Mouse (Mus musculus): ENCODE measurements around the gene Dusp27.
A peak's percentile ranks its signal among the peaks of the same experiment; 100 is the strongest.
"Not testable (repeated sequence)": the region's sequence is repeated elsewhere in the genome, so short reads cannot be mapped to it uniquely, and the experiment has no call there.

Dusp27 gene

DNA sequence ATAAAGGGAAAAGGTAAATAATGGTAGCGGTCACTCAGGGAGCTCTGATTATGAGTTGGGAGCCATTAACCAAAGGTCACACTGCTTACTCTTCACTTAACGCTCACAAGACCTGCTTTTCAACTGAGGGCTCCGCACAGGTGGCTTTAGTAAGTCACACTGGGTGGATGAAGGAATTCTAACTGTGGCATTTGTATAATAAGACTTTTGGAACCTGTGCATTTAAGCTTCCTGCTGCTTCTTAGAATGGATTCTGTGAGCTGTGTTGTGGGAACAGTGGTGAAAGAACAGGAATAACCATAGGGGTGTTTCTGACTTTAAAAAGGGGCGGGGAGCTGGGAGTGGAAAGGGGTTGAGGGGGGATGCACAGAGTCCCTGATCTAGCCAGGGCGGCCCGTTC lies 14.6 kb upstream of the Dusp27 start:
- DNase-seq (ENCODE audit: low spot score in 2 of 2) = no peak

DNA sequence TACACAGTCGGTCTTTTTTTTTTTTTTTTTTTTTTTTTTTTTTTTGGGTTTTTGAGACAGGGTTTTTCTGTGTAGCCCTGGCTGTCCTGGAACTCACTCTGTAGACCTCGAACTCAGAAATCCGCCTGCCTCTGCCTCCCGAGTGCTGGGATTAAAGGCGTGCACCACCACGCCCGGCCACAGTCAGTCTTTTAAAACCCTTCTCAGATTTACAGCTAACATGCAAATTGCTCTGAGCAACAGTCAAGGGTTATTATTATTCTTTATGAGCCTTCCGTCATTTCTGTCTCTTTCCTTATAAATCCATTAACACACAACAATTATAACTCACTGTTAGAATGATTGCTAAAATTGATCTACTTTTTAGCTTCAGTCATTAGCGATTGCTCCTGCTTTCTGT lies 14.1 kb upstream of the Dusp27 start:
- DNase-seq (ENCODE audit: low spot score in 2 of 2) = not testable (repeated sequence)

DNA sequence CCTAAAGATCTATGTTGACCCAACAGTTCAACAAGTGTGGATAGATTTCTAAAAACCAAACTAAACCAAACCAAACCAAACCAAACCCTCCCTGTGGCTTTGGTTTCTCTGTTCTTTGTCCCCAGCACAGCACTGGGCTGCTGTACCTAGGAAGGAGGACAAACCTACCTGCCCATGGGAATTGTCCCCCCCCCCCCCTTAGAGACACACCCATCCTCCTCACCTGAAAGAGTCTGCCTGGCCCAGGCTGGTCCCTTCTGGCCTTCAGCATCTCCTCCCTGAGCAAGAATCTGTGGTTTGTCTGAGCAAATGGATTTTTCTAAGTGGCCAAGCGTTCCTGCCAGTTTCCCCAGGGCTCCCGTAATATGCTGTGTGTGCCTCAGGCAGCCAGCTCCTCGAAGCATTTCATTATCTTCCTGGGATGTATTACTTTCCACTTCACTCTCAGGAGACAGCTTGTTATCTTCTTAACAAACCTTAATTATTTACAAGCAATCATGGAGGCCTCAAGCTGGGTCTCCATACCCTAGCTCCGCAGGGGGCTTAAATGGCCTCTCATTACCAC lies 12.0 kb upstream of the Dusp27 start:
- no peak for DNase-seq (ENCODE audit: low spot score in 2 of 2)

DNA sequence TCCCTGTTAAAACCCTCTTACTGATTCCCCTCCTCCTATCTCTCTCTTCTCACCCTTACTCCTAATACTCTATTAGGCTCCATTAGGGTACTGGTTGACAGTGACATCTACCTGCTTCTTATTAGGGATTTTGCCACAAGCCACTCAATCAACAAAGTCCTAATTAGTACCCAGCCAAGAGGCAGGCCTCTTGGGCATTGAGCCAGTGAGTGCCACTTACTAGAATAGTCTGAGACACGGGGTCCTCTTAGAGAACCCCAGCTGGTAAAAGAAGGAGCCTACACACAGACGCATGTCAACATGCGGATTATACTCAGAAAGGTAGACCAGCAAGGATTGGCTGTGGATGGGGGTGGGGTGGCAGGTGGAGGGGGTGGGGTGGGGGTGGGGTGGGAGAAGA lies 11.4 kb upstream of the Dusp27 start:
- DNase-seq (ENCODE audit: low spot score in 2 of 2) = no peak

DNA sequence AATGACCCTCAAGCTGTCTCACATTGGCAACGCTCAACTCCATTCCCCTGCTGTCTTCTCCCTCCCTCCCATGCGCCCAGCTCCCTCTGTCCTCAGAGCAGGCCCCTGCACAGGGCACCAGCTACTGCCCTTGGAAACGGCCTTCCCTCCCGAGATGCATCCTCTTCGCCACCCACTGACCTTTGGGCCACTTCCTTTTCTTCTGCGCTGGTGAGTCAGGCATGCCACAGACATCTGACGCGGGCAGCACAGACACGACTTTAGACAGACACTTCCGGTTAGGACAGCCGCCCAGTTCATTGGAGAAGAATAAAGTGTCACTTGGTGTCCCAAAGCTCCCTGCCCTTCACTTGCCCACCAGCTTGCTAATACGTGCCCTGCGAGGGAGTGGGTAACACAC lies 10.4 kb upstream of the Dusp27 start:
- DNase-seq (ENCODE audit: low spot score in 2 of 2) = peak; percentile 25 to 52

DNA sequence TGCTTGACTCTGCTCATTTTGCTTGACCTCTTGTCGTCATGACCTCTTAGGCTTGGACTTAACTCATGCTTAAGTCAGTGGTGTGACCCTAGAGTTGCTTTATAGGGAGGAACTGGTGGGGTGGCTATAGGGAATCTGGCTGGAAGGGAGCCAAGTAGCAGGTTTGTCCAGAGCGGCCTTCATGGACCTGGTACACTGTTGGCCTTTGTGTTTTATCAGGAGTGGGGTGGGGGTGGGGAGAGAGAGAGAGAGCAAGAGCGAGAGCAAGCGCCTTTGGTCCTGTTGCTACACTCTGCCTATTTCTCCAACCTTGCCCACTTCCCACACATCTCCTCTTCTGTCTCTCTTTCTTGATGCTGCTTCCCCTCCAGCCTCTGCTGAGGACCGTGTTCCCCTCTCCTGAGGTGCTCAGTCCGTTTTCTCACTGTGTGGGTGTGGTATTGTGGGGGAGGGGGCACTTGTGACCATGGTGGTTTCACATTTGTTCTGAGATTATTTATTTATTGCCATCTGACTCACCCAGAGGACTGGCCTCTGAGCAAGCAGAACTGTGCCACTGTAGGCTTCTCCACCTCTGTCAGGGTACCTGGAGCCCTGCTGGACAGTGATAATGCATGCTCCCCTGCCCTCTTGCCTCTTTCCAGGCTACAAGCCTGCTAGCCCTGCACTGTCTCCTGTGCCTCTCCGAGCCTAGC lies 9.7 kb upstream of the Dusp27 start:
- DNase-seq (ENCODE audit: low spot score in 2 of 2) = peak; percentile 60 to 64

DNA sequence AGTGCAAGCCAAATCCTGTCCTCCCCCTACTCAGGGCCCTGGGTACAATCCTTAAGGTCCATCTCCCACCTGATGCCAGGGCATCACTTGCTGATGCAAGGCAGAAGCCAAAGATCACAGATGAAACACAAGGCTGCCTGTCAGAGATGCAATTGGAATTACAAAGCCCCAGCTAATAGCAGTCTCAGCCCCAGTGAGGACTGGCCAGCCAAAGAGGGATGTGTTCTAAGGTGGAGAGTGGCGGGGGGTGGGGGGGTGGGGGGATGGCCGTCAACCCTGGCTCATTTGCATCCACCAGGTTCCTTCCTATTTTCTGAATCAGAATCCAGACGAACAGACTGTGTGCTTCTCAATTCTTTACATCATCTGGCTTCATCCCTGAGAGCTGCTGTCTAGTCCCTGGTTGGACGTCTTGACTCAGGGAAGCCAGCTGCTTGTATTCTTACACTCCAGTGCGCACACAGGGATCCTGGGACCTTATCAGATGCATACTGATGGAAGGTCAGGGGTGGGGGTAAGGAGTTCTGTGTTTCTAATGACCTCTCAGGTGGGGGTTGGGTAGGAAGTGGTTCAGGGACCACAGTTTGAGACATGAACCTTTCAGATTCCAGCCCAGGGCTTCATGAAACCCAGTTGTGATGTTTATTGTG lies 7.5 kb upstream of the Dusp27 start:
- DNase-seq (ENCODE audit: low spot score in 2 of 2) = no peak

DNA sequence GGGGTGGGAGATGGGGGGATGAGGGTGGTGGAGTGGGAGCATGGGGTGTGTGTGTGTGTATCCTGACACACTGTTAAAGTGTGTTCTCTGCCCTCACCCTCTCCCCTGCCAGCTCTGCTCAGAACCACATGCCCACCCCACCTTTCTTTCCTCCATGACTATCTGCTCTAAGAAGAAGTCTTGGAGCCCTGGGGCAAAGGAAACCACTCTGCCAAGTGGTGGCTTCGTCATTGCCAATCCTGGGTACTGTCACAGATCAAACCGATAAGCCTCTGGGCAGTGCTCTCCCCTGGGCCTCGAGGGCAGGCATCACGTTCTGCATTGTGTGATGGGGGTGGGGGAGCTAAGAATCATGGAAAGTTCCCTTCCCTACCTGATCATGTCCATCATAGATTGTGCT lies 4.6 kb upstream of the Dusp27 start:
- DNase-seq (ENCODE audit: low spot score in 2 of 2) = no peak

DNA sequence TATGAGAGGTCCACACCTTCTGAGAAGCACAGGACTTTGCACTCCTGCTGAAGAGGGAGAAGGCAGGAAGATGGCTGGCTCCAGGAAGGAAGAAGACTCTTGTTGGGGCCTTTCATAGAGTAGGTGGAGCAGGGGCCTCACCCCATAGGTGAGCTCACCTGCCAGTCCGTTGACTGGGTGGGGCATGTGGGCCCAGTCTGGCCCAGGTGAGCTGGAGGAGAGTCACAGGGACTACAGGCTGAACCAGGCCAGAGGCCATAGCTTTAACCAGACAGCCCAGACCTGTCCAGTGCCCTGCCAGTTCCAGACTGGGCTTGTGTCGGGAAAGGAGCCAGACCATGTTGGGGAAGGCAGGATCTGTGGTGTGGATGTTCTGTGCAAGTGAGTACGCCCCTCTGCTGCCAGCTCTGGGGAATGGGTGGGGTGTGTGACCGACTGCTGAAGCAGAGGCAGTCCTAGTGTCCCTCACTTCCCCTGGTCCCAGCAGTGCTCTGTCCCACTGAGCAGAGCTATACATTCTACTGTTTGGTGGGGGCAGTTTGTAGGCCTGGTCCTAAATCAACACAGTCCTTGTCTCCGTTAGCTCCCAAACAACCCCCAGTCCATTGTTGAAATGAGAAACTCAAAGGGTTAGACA lies 2.6 kb upstream of the Dusp27 start, which contains the start of gene Gpa33:
TSS of gene Gpa33 (plus strand) at position 15 of the 637 bp plus-strand sequence.
- DNase-seq (ENCODE audit: low spot score in 2 of 2) = peak; percentile 81 to 86

DNA sequence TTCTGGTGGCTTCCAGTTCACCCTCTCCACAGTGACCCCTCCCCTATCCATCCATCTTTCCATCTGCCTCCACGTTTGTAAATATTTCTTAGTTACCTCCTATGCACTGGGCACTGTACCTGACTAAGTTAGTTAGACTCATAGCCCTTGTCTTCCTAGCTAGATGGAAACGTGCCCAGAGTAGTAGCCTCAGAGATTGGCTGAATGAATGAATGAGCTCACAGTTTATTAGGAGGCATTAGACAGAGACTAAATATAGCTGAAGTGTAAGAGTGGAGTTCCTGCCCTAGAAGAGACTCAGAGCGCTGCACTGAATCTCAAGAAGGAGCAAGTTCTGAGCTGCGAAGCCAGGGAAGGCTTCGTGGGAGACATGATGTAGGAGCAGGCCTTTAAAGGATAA lies 829 bp upstream of the Dusp27 start:
- DNase-seq (ENCODE audit: low spot score in 2 of 2) = no peak

DNA sequence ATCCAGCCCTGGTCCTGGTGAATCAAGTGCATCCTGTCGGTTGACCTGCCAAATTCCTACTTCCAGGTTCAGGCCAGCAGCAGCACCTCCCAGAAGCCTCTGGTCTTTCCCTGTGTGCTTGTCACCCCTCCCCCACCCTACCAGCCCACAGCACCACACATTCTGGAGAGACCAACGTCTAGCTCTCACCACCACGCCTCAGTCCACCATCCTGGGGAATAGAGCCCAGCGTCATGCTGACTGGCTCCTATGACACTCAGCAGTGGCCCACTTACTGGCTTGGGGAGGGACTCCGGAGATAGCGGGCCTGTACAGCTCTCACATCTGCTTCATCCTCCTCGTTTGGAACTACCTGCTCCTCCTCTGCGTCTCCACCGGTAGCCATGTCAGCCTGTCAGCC lies 927 bp downstream of the Dusp27 start:
- no peak for DNase-seq (ENCODE audit: low spot score in 2 of 2)

DNA sequence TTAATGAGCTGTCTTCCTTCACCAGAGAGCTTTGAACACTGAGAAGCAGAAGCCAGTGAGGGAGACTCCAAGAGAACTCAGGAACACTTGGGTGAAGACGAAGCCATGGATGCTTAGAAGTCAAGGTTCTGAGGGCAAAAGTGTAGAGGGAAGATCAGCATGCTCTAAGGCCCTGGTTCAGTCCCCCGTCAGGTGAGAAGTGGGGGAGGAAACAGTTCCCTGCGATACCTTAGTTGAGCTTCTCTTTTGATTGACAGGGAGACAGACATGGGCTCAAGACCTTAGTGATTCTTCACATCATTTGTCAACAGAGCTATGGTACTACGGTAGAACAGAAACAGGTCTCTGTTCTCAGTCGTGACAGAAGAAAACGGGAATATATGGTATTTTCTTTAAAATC lies 1.4 kb downstream of the Dusp27 start:
- DNase-seq (ENCODE audit: low spot score in 2 of 2) = no peak

DNA sequence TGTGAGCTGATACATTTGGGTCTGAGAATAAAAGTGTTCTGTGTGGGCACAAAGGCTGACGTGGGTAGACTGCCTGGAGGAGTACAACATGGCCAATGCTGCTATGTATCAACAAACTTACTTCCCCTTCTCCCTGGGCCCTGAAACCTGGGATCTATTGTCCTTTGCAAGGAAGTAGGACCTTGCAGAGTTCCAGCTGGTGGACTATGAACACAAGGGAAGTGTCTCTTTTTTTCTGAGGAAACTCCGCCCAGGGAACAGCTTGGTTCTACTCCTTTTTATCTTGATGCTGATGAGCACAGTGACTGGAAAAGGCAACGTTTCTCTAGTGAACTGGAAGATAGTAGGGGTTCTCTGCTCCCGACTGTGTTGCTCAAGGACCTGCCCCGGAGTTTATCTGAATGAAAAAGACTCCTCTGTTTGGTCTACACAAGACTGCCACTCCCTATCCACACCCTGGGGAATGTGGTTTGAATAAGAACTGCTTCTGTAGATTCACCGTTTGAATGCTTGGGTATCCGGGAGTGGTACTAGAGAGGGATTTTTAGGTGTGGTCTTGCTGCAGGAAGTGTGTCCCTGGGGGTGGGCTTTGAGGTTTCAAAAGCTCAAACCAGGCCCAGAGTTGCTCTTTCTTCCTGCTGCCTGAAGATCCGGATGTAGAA lies 2.7 kb downstream of the Dusp27 start:
- DNase-seq (ENCODE audit: low spot score in 2 of 2) = no peak

DNA sequence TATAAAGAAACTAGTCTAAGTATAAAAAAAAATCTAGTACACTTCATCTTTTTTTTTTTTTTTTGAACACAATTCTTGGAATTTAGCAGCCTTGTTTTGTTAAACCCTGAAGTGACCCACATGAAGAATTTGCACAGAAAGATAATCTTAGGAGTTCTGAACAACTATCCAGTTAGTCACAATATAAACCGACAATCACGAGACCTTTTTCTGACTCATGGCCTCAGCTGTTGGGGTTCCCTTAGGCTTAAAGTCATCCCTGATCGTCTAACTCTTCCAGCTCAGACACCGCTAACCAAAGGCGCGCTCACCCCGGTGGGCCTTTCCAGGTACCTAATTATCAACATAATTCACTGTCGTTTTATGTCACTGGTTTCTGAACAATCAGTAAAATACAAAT lies 4.0 kb downstream of the Dusp27 start:
- no peak for DNase-seq (ENCODE audit: low spot score in 2 of 2)

DNA sequence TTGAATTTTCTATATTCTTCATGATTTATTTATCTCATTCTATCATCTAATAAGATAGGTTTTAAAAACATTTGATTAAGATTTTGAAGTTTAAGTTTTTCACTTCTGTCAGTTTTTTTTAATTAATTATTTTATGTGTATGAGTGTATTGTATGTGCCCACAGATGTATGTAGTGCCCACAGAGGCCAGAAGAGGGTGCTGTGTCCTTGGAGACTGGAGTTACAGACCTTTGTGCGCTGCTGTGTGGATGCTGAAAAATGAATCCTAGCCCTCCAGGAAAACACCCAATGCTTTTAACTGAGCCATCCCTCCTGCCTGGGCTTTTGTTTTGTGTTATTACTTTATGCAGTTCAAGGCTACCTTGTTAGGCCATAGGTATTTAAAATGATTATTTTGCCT lies 4.7 kb downstream of the Dusp27 start:
- no peak for DNase-seq (ENCODE audit: low spot score in 2 of 2)

DNA sequence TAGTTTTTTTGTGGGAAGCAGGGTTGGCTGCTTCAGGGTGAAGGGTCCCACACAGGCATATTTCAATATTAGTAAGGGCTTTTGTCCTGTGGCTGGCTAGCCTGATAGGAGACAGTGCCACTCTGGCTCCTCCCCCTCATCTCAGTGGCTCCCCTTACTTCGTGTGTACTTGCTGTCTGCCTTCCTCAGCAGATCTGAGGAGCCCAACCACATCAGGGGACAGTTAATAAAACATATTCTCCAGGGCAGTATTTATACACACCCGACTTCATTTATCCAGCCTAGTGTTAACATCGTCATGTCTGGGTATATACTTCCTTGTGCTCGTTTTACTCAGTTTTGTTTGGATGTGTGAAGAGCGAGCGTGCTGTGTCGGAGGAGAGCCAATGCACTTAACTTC lies 5.6 kb downstream of the Dusp27 start:
- DNase-seq (ENCODE audit: low spot score in 2 of 2) = no peak

DNA sequence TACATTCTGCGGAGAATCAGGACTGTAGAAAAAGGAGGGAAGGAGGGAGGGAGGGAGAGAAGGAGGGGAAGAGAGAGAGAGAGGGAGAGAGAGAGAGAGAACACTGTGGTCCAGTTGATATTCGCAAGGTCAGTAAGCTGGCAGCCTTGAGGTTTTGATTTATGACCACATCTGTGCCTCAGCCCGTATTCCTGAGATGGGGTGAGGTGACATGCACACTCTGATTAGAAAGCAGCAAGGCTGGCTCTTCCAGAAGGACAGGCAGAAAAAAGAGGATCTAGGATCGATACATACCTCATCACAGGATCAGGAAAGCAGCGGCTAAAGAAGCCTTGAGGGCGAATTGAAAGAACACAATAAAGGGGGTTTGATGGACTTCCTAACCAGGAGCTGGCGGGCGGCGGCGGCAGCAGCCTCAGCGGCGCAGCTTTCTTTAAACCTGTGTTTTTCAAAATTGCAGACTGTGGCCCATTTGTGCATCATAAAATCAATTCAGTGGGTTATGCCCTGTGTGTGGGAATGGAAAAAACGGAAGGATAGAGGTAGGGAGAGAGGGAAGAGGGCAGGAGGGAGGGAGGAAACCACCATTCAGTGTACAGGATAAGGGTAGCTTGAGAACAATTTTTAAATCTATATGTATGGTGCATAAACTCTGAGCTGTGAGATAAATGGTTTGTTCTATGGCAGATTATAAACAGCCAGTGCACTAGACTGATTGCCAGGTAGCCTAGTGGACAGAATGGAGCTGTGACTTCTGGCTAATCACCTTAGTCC lies 9.7 kb downstream of the Dusp27 start:
- DNase-seq (ENCODE audit: low spot score in 2 of 2) = no peak

DNA sequence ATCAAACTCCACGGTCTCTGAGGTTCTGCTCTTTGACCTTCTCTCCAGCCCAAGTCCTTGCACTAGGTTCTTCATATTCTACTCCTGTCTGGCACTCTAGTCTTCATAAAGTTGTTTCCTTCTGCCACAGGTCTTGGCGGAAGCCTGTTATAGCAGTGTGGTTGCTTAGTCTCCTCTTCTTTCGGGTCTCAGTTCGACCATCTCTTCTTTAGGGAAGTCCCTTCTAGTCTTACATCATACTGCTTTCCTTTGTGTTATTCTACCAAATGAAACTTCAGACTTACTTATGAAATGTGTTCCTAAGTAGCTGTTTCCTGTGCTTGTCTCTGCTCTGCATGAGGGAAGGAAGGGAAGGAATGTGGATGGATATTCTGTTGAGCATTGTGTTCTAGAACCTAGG lies 12.0 kb downstream of the Dusp27 start:
- DNase-seq (ENCODE audit: low spot score in 2 of 2) = no peak

DNA sequence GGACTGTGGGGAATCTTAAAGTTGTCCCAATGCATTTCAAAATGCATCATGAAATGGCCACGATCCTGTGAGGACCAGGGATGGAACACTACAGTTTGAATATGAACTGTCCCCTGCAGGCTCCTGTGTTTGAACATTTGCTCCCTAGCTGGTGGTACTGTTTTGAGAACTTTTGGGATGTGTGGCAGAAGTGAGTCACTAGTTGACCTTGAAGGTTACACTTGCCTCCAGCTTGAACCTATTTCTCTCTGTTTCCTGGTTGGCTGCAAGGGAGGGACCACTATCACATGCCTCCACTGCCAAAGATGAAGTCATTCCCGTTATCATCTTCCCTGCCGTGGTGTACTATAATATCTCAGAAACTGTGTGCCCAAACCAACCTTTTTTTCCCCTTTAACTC lies 12.7 kb downstream of the Dusp27 start:
- DNase-seq (ENCODE audit: low spot score in 2 of 2) = no peak

DNA sequence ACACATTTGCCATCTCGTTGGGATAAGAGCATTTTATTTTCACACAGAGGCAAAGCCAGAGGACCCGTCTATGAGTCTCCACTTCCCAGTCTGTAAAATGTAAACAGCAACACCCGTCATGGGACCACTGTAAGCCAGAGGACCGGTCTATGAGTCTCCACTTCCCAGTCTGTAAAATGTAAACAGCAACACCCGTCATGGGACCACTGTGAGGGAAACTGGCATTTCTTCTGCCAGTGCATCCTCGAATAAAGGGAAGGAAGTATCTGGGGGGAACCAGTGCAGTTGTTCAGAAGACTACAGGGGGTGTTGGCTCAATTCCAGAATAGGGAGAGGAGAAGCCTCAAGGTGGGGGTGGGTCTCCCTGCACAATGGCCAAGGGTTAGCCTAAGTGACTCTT lies 22.3 kb downstream of the Dusp27 start:
- DNase-seq (ENCODE audit: low spot score in 2 of 2) = no peak

DNA sequence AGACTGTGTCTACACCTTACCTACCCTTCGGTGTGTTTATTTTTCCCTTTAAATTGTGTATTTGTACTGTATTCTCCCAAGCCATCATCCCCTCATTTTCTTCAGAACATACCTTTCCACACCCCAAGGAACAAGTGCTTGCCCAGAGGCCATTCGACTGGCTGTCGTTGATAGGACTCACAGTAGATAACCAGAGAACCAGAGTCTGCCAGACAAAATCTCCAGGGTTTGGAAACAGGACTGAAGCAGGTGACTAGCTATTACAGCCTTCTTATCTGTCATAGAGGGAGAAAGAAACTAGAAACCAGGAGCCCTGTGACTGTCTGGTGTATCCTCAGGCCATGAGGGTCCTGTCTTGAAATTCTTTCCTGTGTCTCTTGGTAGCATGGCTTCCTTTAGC lies 22.9 kb downstream of the Dusp27 start:
- no peak for DNase-seq (ENCODE audit: low spot score in 2 of 2)
